Mouse (Mus musculus) lung, adult 2 months (tissue): Measurements from ENCODE around the gene Btla.

Source experiments
- CTCF ChIP-seq: fragments of 200-500 bp; IDR thresholded peaks from 2 replicates; pipeline ENCODE4 v1.5.1; 2011; ENCODE audit warnings: mild to moderate bottlenecking, low read length, control low read depth; ENCODE audit not compliant: insufficient read depth
- POLR2A ChIP-seq: fragments of 200-500 bp; IDR thresholded peaks from 2 replicates; pipeline ENCODE4 v1.6.1; 2011; ENCODE audit warnings: low read depth, mild to moderate bottlenecking, control low read depth, low read length, borderline replicate concordance; ENCODE audit errors: extremely low read depth

DNA sequence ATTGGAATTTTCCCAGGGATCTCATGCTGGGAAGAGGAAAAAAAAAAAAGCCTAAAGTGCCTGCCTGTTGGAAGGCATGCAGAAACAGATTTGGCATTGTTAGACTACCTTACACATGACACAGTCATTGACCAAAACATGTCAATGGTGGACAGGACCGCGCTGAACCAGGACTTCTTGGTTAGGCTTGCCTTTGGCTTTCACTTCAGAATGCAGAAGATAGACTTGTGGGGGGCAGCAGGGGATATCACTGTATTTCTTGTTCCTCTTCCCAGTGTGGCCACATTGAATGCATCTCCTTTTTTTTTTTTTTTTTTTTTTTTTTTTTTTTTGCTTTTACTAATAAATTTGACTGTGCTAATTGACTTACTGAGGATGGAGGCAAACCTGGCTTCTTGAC, 22.7 kb upstream of the Btla start:
- TF ChIP-seq CTCF: no peak
- no peak for TF ChIP-seq POLR2A
